ENCODE assay signal across 28 mouse cellular contexts in the genomic region with DNA sequence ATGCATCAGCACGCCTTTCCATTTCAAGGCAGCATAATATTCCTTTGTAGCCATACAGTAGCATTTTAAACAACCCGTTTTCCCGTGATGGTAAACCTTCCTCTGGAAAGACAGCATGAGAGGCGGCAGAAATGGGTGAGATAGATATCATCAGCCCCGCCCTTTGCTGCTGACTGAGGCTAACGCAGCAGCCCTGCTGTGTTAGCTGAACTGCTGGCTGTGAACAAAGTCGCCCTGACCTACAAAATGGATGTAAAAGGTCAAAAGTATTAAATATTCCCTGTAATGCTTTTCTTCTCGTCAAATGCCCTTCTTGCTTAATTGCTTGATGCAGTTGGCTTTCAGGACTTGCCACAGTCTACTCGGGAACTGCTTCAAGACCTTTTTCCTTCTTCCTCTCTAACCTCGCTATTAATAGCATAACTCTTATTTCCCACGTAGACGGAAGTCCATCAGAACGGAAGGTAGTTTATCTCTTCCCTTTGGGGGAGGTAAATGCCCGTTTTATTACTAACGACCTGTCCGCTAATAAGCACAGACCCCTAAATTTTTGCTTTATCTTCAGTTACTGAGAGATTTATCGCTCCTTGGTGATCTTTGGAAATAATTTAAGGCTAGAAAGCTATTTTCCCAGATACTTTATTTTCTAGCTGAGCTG. TPM values are rescaled to one million over a fixed set of nuclear protein-coding genes. Genes with fewer than 3 reads are reported as not detected.
A peak's percentile ranks its signal among the peaks of the same experiment; 100 is the strongest.
DNase-seq lines count a peak whose midpoint lies in the region; ATAC-seq and TF ChIP-seq lines count a peak whose summit lies in the region.
"Had no signal": no experiment of that assay in that cellular context is flagged by ENCODE, and none has a peak within 500 bp of the region (broad histone marks: within the 10 kb centered on the region; RNA-seq: fewer than 3 reads in every experiment).

No protein-coding gene starts in this region.

- peak; percentile 29 for DNase-seq in kidney, adult 9 months
- DNase-seq in kidney, postnatal 10 days = no peak
- peak; percentile 16 for DNase-seq in liver, adult 2 months (ENCODE audit: extremely low read depth, low read depth, low spot score)
- DNase-seq in MEL (ENCODE audit: low read depth, low spot score) (peak; percentile 76), ZHBTc4 (ENCODE audit: low read depth, low spot score) (peak; percentile 39)
- DNase-seq in left cerebral cortex, postnatal 36 days (ENCODE audit: low spot score in 2 of 2) = no peak
- DNase-seq: adrenal gland, postnatal 14 days; B cell, adult 2 months; cerebellum, adult 11 months; cerebellum, adult 9-10 months; cerebellum, postnatal 36 days; layer of hippocampus, adult 9-11 months; lung, adult 2 months; lung, postnatal 14 days; right cerebral cortex, postnatal 4 days; thymus, adult 2 months; thymus, postnatal 36 days had no signal

- H3K36me3 ChIP-seq in liver, adult 2 months (ENCODE audit: control insufficient read depth, insufficient read depth, low read length) = no peaks in the 10 kb centered on the region
- H3K36me3 ChIP-seq in liver, embryonic 12.5 days = no peaks in the 10 kb centered on the region
- H3K36me3 ChIP-seq in MEL (ENCODE audit: control insufficient read depth in 1 of 2, insufficient read depth in 2 of 2, low read length in 2 of 2) = peaks cover 0 to 12% of the 10 kb centered on the region in 2 experiments; a peak in 2 of 4 replicates
- H3K36me3 ChIP-seq: forebrain, embryonic 15.5 days; hindbrain, embryonic 12.5 days; midbrain, embryonic 10.5 days had no signal

- TF ChIP-seq EP300 in MEL (IDR thresholded peaks at IDR 0.05; ENCODE audit: low read depth in 1 of 2, low read length in 2 of 2) = peak; percentile 35 to 43; a peak in 1 of 4 replicates

- intact Hi-C loops in left cerebral cortex, postnatal 36 days (cut with DNase I) = no loop called here

- H3K4me1 ChIP-seq in liver, adult 2 months (ENCODE audit: control insufficient read depth, insufficient read depth, low read length) = peaks cover 8% of the 10 kb centered on the region; the same call in 1 of the 2 replicates
- peaks cover 12% of the 10 kb centered on the region; the same call in 1 of the 2 replicates for H3K4me1 ChIP-seq in liver, embryonic 12.5 days
- H3K4me1 ChIP-seq in MEL (ENCODE audit: control insufficient read depth in 1 of 2, insufficient read depth in 2 of 2, low read length in 2 of 2) = peaks cover 6 to 25% of the 10 kb centered on the region in 2 experiments
- H3K4me1 ChIP-seq: forebrain, embryonic 15.5 days had no signal

- H3K27me3 ChIP-seq in liver, adult 2 months (ENCODE audit: control insufficient read depth, insufficient read depth, low read length) = no peaks in the 10 kb centered on the region
- no peaks in the 10 kb centered on the region for H3K27me3 ChIP-seq in liver, embryonic 12.5 days (replicated peaks)
- H3K27me3 ChIP-seq in MEL (ENCODE audit: control insufficient read depth in 1 of 2, insufficient read depth in 2 of 2, low read length in 2 of 2) = no peaks in the 10 kb centered on the region
- H3K27me3 ChIP-seq: embryonic facial prominence, embryonic 12.5 days; forebrain, embryonic 15.5 days; heart, embryonic 13.5 days; hindbrain, embryonic 12.5 days; neural tube, embryonic 13.5 days had no signal

- H3K9ac ChIP-seq in liver, adult 2 months (ENCODE audit: low read depth, low read length) = peak overlapping the region; percentile 22; the same call in 1 of the 2 replicates
- no peak overlapping the region for H3K9ac ChIP-seq in liver, embryonic 12.5 days
- H3K9ac ChIP-seq in MEL (ENCODE audit: control insufficient read depth, low read depth, low read length, poor library complexity, severe bottlenecking) = peak overlapping the region; percentile 40
- H3K9ac ChIP-seq: embryonic facial prominence, embryonic 12.5 days; forebrain, embryonic 15.5 days; heart, embryonic 13.5 days; hindbrain, embryonic 12.5 days; neural tube, embryonic 13.5 days had no signal

- H3K4me2 ChIP-seq in liver, embryonic 12.5 days = no peak overlapping the region
- H3K4me2 ChIP-seq: embryonic facial prominence, embryonic 12.5 days; forebrain, embryonic 15.5 days; heart, embryonic 13.5 days; hindbrain, embryonic 12.5 days; liver, embryonic 11.5 days; neural tube, embryonic 13.5 days had no signal

- H3K9me3 ChIP-seq in liver, embryonic 12.5 days (replicated peaks) = no peaks in the 10 kb centered on the region
- H3K9me3 ChIP-seq in MEL (replicated peaks; ENCODE audit: insufficient read depth, low read length) = no peaks in the 10 kb centered on the region
- H3K9me3 ChIP-seq: embryonic facial prominence, embryonic 12.5 days; forebrain, embryonic 15.5 days; heart, embryonic 13.5 days; hindbrain, embryonic 12.5 days; midbrain, embryonic 10.5 days; neural tube, embryonic 13.5 days had no signal

- peak overlapping the region; percentile 75 for H3K27ac ChIP-seq in liver, adult 2 months (replicated peaks; ENCODE audit: insufficient read depth, low read depth, low read length)
- no peak overlapping the region for H3K27ac ChIP-seq in liver, embryonic 12.5 days
- peak overlapping the region; percentile 67 for H3K27ac ChIP-seq in MEL (ENCODE audit: control insufficient read depth, low read depth, low read length)
- H3K27ac ChIP-seq: embryonic facial prominence, embryonic 12.5 days; forebrain, embryonic 15.5 days; heart, embryonic 13.5 days; hindbrain, embryonic 12.5 days; midbrain, embryonic 10.5 days; neural tube, embryonic 13.5 days had no signal

- no peak for TF ChIP-seq POLR2A in liver, adult 2 months (IDR thresholded peaks at IDR 0.05; ENCODE audit: extremely low read depth, insufficient read depth, low read length)
- no peak; a peak in 1 of 4 replicates for TF ChIP-seq POLR2A in MEL (IDR thresholded peaks at IDR 0.05; ENCODE audit: control insufficient read depth in 1 of 2, insufficient read depth in 1 of 2, low read depth in 1 of 2, low read length in 2 of 2, poor library complexity in 1 of 2)

- TF ChIP-seq CTCF in liver, adult 2 months (IDR thresholded peaks at IDR 0.05; ENCODE audit: low read depth, low read length) = no peak
- TF ChIP-seq CTCF in MEL (IDR thresholded peaks at IDR 0.05 in 2 of 3, conservative IDR thresholded peaks at IDR 0.05 in 1 of 3; ENCODE audit: control insufficient read depth in 1 of 3, insufficient read depth in 1 of 3, low read depth in 2 of 3, low read length in 3 of 3, poor library complexity in 1 of 3, severe bottlenecking in 1 of 3) = no peak

- H3K4me3 ChIP-seq in liver, adult 2 months (ENCODE audit: insufficient read depth, low read depth, low read length) = no peak overlapping the region
- H3K4me3 ChIP-seq in liver, embryonic 12.5 days = no peak overlapping the region
- H3K4me3 ChIP-seq in MEL (ENCODE audit: control insufficient read depth in 1 of 2, insufficient read depth in 1 of 2, low read depth in 2 of 2, low read length in 2 of 2) = peak overlapping the region; percentile 6 to 51
- H3K4me3 ChIP-seq: embryonic facial prominence, embryonic 12.5 days; forebrain, embryonic 15.5 days; heart, embryonic 13.5 days; hindbrain, embryonic 12.5 days; midbrain, embryonic 10.5 days; myocyte; neural tube, embryonic 13.5 days had no signal

- ATAC-seq in liver, embryonic 12.5 days = no peak
- ATAC-seq: forebrain, embryonic 15.5 days; intestine, embryonic 16.5 days; midbrain, embryonic 16.5 days had no signal

- WGBS in liver, adult 2 months = 63% methylated on average over 17 of the region's 17 CpGs
- 29% methylated on average over 17 of the region's 17 CpGs for WGBS in liver, embryonic 12.5 days (ENCODE audit: insufficient replicate concordance)

- no peak for TF ChIP-seq RAD21 in MEL (IDR thresholded peaks at IDR 0.05; ENCODE audit: low read depth, low read length)

- H3K79me2 ChIP-seq in liver, adult 2 months (ENCODE audit: control insufficient read depth, insufficient read depth, low read length) = peaks cover 6% of the 10 kb centered on the region; the same call in 1 of the 2 replicates
- no peaks in the 10 kb centered on the region for H3K79me2 ChIP-seq in MEL (ENCODE audit: control insufficient read depth, insufficient read depth, low read length, poor library complexity)

TF ChIP-seq in MEL, 35 proteins besides CTCF, POLR2A, EP300 and RAD21 (continues in another document):
- TF ChIP-seq MAFK (IDR thresholded peaks at IDR 0.05; ENCODE audit: borderline replicate concordance, low read depth, low read length) = no peak
- TF ChIP-seq POLR2AphosphoS5 (IDR thresholded peaks at IDR 0.05; ENCODE audit: borderline replicate concordance, low read depth, low read length) = no peak
- no peak for TF ChIP-seq RCOR1 (IDR thresholded peaks at IDR 0.05; ENCODE audit: low read depth, low read length)
- peak; percentile 30; the same call in 1 of the 2 replicates for TF ChIP-seq MXI1 (IDR thresholded peaks at IDR 0.05; ENCODE audit: low read depth, low read length)
- TF ChIP-seq E2F4 (IDR thresholded peaks at IDR 0.05; ENCODE audit: borderline replicate concordance, low read depth, low read length) = 0 out of 2 replicates have a peak, but pooled peaks have one; percentile 41
- 0 out of 2 replicates have a peak, but pooled peaks have one; percentile 7 for TF ChIP-seq ELF1 (IDR thresholded peaks at IDR 0.05; ENCODE audit: low read depth, low read length)
- TF ChIP-seq ZNF384 (IDR thresholded peaks at IDR 0.05; ENCODE audit: low read depth, low read length) = no peak
- TF ChIP-seq MYB (IDR thresholded peaks at IDR 0.05; ENCODE audit: low read depth, low read length) = 0 out of 2 replicates have a peak, but pooled peaks have one; percentile 11
- TF ChIP-seq CHD2 (IDR thresholded peaks at IDR 0.05; ENCODE audit: low read length) = no peak
- no peak for TF ChIP-seq MAZ (IDR thresholded peaks at IDR 0.05; ENCODE audit: low read depth, low read length)
- TF ChIP-seq USF1 (IDR thresholded peaks at IDR 0.05; ENCODE audit: low read depth, low read length) = no peak
- TF ChIP-seq ZMIZ1 (IDR thresholded peaks at IDR 0.05; ENCODE audit: low read depth, low read length) = no peak
- TF ChIP-seq ETS1 (IDR thresholded peaks at IDR 0.05; ENCODE audit: low read depth, low read length) = peak; percentile 22; the same call in 1 of the 2 replicates
- TF ChIP-seq TCF12 (IDR thresholded peaks at IDR 0.05; ENCODE audit: low read depth, low read length) = 0 out of 2 replicates have a peak, but pooled peaks have one; percentile 19
- TF ChIP-seq UBTF (IDR thresholded peaks at IDR 0.05; ENCODE audit: borderline replicate concordance, insufficient read depth, low read depth, low read length) = no peak
- no peak for TF ChIP-seq MAX (IDR thresholded peaks at IDR 0.05; ENCODE audit: low read length)
- peak; percentile 34; the same call in 1 of the 2 replicates for TF ChIP-seq HCFC1 (IDR thresholded peaks at IDR 0.05; ENCODE audit: low read depth, low read length)

RNA-seq across cellular contexts. Expression of gene Itga9, which starts 39.3 kb away (rescaled TPM):
- total RNA-seq in liver, adult 2 months (2014; rRNA removed) = 15.8 and 16.1 TPM in 2 replicates
- polyA plus RNA-seq in liver, adult 2 months (2012; rRNA removed) = 5.0 and 9.1 TPM in 2 replicates
- 6.6 and 7.4 TPM in 2 replicates for polyA plus RNA-seq in liver, embryonic 12.5 days (2016; fragmentation: Nextera tagmentation; extraction: Ambion mirVana)
- 0.19 and 0.39 TPM in 2 replicates for total RNA-seq in MEL (2012; rRNA removed)
- under 1 TPM in 1 of 2 experiments, not detected in 1; 0.21 TPM for polyA plus RNA-seq in MEL (2012; ENCODE audit: insufficient read depth in 1 of 2, insufficient read length in 2 of 2, low read depth in 1 of 2, low replicate concordance in 2 of 2, missing spikeins in 1 of 2)
- total RNA-seq in left cerebral cortex, postnatal 36 days (2021) = 1 to 10 TPM; 5.5 to 9.3 TPM

Comparison
In these comparisons a context has a peak if more than half of its experiments do, and no peak if none do; other contexts are left out.
1. DNase-seq: peak in kidney, adult 9 months (single experiment), liver, adult 2 months (single experiment), MEL (single experiment) and ZHBTc4 (single experiment); none in kidney, postnatal 10 days (single experiment) and left cerebral cortex, postnatal 36 days (0 of 2).
2. H3K4me3 ChIP-seq: peak in MEL (2 of 2); none in liver, adult 2 months (single experiment) and liver, embryonic 12.5 days (single experiment).